ENCODE assay signal across 18 mouse cellular contexts in the genomic region with DNA sequence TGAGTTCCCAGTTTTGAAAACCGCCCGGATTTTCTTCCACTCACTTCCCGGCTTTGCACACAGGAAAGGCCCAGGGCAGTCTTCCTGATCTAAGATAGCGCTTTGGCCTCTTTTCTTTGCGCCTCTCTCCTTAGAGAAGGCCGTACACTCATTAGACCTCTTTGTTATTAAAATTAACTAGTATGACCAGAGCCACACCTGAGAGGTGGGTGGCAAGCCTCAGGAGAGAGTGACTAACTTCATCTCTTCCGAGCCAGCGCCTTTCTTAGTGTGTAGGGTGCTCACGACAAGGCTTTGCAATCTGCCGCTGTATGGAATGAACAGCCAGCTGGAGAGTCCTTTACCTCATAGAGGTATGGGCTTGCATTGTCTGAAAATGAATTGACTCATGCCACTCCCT. TPM values are rescaled to one million over a fixed set of nuclear protein-coding genes. Genes with fewer than 3 reads are reported as not detected.
"Had no signal": no experiment of that assay in that cellular context is flagged by ENCODE, and none has a peak within 500 bp of the region (broad histone marks: within the 10 kb centered on the region; RNA-seq: fewer than 3 reads in every experiment).

No protein-coding gene starts in this region.

- H3K36me3 ChIP-seq: midbrain, embryonic 10.5 days; midbrain, embryonic 12.5 days; neural tube, embryonic 12.5 days; stomach, embryonic 15.5 days had no signal

- ATAC-seq: midbrain, embryonic 16.5 days had no signal

- H3K27ac ChIP-seq: midbrain, embryonic 10.5 days; midbrain, embryonic 12.5 days; neural tube, embryonic 12.5 days; stomach, embryonic 15.5 days; stomach, postnatal 0 days had no signal

- H3K9ac ChIP-seq: lung, embryonic 14.5 days; midbrain, embryonic 12.5 days; neural tube, embryonic 12.5 days; stomach, embryonic 15.5 days had no signal

- H3K4me3 ChIP-seq: midbrain, embryonic 10.5 days; midbrain, embryonic 12.5 days; neural tube, embryonic 12.5 days; stomach, embryonic 15.5 days had no signal

- H3K27me3 ChIP-seq: midbrain, embryonic 12.5 days; neural tube, embryonic 12.5 days; stomach, embryonic 15.5 days had no signal

- H3K4me1 ChIP-seq: midbrain, embryonic 10.5 days; midbrain, embryonic 12.5 days; neural tube, embryonic 12.5 days; stomach, embryonic 15.5 days had no signal

- H3K9me3 ChIP-seq: midbrain, embryonic 10.5 days; midbrain, embryonic 12.5 days; neural tube, embryonic 12.5 days; stomach, embryonic 15.5 days had no signal

- H3K4me2 ChIP-seq: lung, embryonic 14.5 days; midbrain, embryonic 12.5 days; neural tube, embryonic 12.5 days; stomach, embryonic 15.5 days had no signal

- DNase-seq: lung, adult 18-20 months; lung, embryonic 14.5 days; lung, postnatal 10 days; lung, postnatal 4 days; midbrain, embryonic 14.5 days; right cerebral cortex, postnatal 14 days; thymus, adult 18-20 months; thymus, postnatal 14 days; thymus, postnatal 36 days had no signal

RNA-seq across cellular contexts. Expression of a gene that starts 21.9 kb away (rescaled TPM):
- total RNA-seq: megakaryocyte-erythroid progenitor cell, adult 5-6 weeks had no signal
- polyA plus RNA-seq: lung, embryonic 14.5 days; lung, embryonic 16.5 days; midbrain, embryonic 12.5 days; midbrain, embryonic 14.5 days; thymus, postnatal 0 days had no signal
